Mouse (Mus musculus): ENCODE data around the gene Tnpo3.

The Tnpo3 gene

GRCm38 (mm10) chr6:29609111-29610019, at the start of gene Tnpo3:
Gene Tnpo3 (minus strand): TSS chr6:29609887.
- DNase-seq: peak; percentile 94

- peak; percentile 63 for DNase-seq
Measured at GRCm38 (mm10) chr6:29658626-29659475, 49.2 kb upstream of the Tnpo3 start.

GRCm38 (mm10) chr6:29653271-29653670, 43.6 kb upstream of the Tnpo3 start:
- DNase-seq: no peak

GRCm38 (mm10) chr6:29650170-29650549, 40.5 kb upstream of the Tnpo3 start:
- DNase-seq: no peak

GRCm38 (mm10) chr6:29649494-29650169, 39.9 kb upstream of the Tnpo3 start:
- DNase-seq: peak; percentile 92

GRCm38 (mm10) chr6:29641816-29642215, 32.1 kb upstream of the Tnpo3 start:
- no peak for DNase-seq

GRCm38 (mm10) chr6:29639580-29640419, 30.1 kb upstream of the Tnpo3 start:
- no peak for DNase-seq

- no peak for DNase-seq
Measured at GRCm38 (mm10) chr6:29638844-29639460, 29.3 kb upstream of the Tnpo3 start.

- no peak for DNase-seq
Measured at GRCm38 (mm10) chr6:29637397-29638373, 28.0 kb upstream of the Tnpo3 start.

- DNase-seq: no peak
Measured at GRCm38 (mm10) chr6:29636322-29637092, 26.8 kb upstream of the Tnpo3 start.

- DNase-seq: no peak
Measured at GRCm38 (mm10) chr6:29634537-29634936, 24.9 kb upstream of the Tnpo3 start.

- DNase-seq: no peak
Measured at GRCm38 (mm10) chr6:29632552-29633292, 23.0 kb upstream of the Tnpo3 start.

- no peak for DNase-seq
Measured at GRCm38 (mm10) chr6:29631751-29632551, 22.3 kb upstream of the Tnpo3 start.

- no peak for DNase-seq
Measured at GRCm38 (mm10) chr6:29630216-29630615, 20.5 kb upstream of the Tnpo3 start.

GRCm38 (mm10) chr6:29627756-29628155, 18.1 kb upstream of the Tnpo3 start:
- DNase-seq: no peak

- DNase-seq: no peak
Measured at GRCm38 (mm10) chr6:29623857-29624256, 14.2 kb upstream of the Tnpo3 start.

- no peak for DNase-seq
Measured at GRCm38 (mm10) chr6:29622273-29622672, 12.6 kb upstream of the Tnpo3 start.

Measured in kidney, postnatal 14 days (tissue).